Mouse (Mus musculus) testis, postnatal 10 days (tissue): ENCODE measurements around the gene Sprr2e.

Experiments used
- DNase-seq: peaks from one replicate; pipeline ENCODE4 v3.0.0; 2021; ENCODE audit warnings: low spot score

Sprr2e gene

DNA sequence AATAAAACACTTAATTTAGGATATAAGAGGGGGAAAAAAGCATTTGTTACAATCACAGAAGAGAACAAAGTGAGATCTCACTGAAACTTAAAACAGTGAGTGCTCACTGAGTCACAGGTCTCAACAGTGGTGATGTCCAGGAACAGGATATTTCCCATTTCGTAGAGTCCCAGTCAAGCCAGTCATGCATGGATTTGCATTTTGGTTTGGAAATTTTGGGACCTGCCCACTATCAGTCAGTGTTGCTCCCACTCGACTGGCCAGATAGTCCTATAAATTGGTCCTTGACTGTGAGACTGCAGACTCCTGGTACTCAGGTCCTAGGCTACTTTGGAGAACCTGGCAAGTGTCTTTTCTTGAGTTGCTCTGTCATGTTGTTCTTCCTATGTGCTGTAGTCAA, at the start of gene Sprr2e:
TSS of gene Sprr2e (plus strand) at position 301 of the 400 bp plus-strand sequence.
- no peak for DNase-seq

DNA sequence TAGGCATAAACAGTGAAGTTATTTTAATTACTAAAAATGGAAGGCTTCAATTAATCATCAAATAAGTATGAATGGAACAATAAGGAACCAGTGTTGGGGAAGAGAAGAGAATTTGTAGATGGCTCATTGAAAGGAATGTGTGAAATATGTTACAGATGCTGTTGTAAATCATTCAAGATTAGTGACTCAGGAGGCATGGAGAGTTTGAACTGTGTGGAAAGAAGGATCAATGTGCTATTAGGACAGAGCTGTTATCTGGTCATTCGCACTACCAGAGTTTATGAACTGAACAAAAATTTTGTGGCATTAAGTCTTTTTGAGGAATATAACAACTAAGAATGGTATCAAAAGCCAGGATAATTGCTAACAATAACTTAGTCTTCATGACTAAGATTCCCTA, 44.5 kb upstream of the Sprr2e start:
- DNase-seq = no peak

DNA sequence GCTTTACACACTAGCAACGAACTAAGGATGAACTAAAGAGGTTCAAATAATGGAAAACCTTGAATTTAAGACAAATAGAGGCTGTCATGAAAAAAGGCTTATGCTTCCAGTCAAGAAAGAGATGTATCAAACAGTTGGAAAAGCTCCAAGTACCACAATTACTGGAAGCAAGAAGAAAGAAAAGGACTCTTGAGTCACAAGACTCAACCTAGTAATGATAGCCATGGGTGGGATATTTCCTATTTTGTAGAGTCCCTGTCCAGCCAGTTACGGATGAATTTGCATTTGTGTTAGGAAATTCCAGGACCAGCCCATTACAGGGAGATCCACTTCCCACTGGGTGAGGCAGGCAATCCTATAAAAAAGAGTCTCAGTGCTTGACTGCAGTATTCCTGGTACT, 35.6 kb upstream of the Sprr2e start, which contains the start of gene Sprr2b:
TSS of gene Sprr2b (plus strand) at position 301 of the 400 bp plus-strand sequence.
- no peak for DNase-seq

DNA sequence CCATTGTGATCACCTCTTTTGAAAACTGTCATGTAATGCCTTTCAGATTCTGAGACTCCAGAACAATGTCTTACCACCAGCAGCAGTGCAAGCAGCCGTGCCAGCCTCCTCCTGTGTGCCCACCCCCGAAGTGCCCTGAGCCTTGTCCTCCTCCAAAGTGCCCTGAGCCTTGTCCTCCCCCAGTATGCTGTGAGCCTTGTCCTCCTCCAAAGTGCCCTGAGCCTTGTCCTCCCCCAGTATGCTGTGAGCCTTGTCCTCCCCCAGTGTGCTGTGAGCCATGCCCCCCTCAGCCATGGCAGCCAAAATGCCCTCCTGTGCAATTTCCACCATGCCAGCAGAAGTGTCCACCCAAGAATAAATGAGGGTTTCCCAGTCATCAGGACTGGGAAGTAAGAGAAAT, 34.6 kb upstream of the Sprr2e start:
- no peak for DNase-seq

DNA sequence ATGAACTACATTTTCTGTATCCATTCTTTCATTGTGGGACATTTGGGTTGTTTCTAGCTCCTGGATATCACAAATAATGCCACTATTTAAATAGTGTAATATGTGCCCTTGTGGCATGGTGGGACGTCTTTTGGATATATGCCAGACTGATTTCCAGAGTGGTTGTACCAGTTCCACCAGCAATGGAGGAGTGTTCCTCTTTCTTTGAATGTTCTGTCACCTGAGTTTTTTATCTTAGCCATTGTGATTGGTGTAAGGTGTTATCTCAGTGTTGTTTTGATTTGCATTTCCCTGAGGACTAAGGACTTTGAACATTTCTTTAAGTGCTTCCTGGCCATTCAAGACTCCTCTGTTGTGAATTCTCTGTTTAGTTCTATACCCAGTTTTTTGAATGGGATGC, 15.7 kb upstream of the Sprr2e start:
- no peak for DNase-seq

DNA sequence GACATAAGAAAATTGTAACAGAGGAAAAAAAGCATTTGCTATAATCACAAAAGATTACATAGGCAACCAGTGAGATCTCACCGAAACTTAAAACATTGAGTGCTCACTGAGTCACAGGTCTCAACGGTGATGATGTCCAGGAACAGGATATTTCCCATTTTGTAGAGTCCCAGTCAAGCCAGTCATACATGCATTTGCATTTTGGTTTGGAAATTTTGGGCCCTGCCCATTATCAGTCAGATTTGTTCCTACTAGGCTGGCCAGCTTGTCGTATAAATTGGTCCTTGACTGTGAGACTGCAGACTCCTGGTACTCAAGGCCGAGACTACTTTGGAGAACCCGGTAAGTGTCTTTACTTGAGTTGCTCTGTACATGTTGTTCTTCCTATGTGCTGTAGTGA, 13.1 kb upstream of the Sprr2e start, which contains the start of gene Sprr2d:
TSS of gene Sprr2d (plus strand) at position 301 of the 400 bp plus-strand sequence.
- DNase-seq = no peak

DNA sequence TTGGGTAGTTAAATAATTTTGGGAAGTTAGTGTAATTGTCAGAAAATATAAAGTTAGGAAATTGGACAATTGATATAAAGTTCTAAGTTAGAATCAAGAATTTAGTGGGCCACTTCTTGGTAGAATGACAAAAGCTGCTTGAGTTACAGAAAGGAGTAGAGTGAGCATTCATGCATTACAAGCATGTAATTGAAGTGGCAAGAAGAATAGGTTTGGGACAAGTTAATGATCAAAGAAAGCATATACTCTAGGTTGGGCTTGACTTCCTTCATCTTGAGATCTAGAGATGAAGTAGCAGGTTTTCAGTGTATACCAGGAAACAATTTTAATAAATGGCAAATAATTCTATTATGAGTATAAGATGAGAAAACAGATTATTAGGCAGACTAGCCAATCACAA, 9.7 kb downstream of the Sprr2e start:
- DNase-seq = no peak

DNA sequence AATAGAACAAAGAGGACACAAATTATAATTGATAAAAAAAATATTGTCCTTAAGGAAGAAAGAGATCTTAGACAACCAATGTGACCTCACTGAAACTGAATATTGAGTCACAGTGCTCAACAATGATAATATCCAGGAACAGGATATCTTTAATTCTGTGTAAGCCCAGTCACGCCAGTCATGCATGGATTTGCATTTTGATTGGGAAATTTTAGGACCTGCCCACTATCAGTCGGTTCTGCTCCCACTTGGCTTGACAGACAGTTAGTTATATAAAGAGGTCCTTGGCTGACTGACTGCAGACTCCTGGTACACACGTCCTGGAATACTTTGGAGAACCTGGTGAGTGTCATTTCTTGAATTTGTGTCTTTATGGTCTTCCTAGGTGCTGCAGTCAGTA, 12.9 kb downstream of the Sprr2e start, which contains the start of gene Sprr2f:
TSS of gene Sprr2f (plus strand) at position 301 of the 400 bp plus-strand sequence.
- DNase-seq = no peak

DNA sequence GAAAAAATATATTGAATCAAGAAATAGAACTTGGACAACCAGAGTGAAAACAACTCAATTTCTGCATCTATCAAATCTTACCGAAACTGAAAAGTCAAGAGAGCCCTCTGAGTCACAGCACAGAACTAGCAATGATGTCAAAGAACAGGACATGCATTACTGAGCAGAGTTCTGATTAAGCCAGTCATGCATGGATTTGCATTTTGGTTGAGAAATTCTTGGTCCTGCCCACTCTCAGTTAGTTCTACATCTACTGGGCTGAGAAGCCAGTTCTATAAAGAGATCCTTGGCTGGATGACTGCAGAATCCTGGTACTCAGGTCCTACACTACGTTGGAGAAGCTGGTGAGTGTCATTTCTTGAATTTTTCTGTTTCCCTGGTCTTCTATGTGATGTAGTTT, 21.7 kb downstream of the Sprr2e start:
- no peak for DNase-seq

DNA sequence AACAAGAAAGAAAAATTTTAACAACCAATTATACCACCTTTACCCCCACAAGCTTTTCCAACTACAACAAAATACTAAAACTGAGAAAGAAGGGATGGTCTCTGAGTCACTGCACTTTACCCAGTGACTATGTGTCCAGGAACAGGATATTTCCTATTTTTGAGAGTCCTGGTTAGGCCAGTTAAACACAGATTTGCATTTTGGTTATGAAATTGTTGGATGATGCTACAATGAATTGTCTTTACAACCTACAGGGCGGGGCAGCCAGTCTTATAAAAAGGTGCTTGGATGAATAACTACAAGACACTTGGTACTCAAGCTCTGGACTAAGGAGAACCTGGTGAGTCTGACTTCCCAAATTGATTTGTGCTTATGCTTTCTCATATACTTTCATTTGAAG, 33.4 kb downstream of the Sprr2e start, which contains the start of gene Sprr2h:
TSS of gene Sprr2h (plus strand) at position 301 of the 400 bp plus-strand sequence.
- no peak for DNase-seq

DNA sequence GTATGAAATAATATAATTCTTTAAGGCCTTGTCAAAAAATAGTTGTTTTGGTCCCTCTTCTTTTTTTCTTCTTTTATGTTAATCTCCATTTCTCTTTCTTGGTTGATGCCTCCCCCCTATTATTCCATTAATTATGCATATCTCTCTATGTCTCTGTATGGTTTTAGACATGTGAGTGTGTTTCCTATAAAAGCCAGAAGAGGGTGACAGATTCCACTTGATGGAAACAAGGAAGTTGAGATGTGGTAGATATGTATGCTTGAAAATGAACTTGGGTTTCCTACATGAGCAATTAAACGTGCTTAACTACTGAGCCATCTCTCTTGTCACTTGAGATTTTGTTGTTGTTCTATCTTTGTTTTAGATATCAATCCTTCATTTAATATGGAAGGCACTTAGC, 42.4 kb downstream of the Sprr2e start:
- no peak for DNase-seq
